Mouse (Mus musculus) cerebellum, postnatal 10 days (tissue): Measurements from ENCODE around the gene Gm6377.
A peak's percentile ranks its signal among the peaks of the same experiment; 100 is the strongest.

Experiments used
- DNase-seq, 2 experiments: peaks; one replicate each; pipeline ENCODE4 v3.0.0; 2021; ENCODE audit warnings: mixed read lengths in 2 of 2

The Gm6377 gene

DNA sequence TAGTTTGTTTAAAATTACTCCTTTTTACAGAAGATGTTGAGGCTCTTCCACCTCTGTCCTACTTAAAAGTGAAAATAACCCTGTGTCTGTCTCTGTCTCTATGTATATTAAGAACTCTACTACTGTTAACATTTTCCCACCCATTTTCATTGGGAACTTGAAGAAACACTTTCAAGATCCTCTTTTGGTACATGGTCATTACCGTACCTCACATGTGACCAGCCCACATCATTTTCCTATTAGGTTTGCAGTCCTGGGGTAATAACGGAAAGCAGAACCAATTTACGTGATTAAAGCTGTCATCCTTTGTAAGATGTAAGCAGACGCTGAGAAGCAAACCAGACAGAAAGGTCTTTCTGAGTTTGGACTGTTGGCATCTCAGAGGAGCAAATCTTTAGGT, at the start of gene Gm6377:
Gm6377 (plus strand) TSS at position 289 of the 400 bp plus-strand sequence.
- no peak for DNase-seq

DNA sequence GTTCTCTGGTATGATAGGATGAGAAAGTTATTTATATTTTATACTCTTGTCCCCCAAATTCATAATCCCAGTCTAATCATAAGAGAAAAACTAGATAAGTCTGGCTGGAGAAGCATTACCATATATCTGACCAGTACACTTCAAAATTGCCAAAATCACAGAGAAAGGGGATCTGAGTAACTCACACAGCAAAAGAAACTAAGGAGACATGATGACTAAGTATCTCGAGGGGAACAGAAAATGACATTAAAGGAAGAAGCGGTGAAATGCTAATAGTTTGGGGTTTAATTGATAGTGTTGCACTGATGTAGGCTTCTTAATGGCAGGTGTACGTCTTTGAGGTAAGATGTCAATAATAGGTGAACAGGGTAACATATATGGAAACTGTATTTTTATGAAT, 49.4 kb upstream of the Gm6377 start:
- no peak for DNase-seq

- DNase-seq: no peak
These were observed 45.3 kb upstream of the Gm6377 start for GRCm38 (mm10) chrX:109151228-109151627.

DNA sequence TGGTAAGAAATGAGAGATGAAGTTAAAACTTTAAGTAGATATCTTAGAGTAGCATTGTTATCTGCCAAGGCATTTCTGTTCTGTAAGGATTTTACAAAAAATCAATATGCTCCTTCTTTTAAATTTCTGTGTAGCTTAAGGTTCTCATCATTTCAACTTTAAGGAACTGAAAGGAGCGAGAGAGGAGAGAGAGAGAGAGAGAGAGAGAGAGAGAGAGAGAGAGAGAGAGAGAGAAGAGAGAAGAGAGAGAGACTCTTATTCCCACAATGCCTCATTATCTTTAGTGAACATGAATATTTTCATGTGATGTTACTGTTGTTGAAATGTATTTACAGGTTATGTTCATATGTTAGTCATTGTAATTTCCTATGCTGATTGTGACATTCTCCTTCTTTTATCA, 36.2 kb upstream of the Gm6377 start:
- DNase-seq: no peak

GRCm38 (mm10) chrX:109160901-109161300, 35.7 kb upstream of the Gm6377 start:
- DNase-seq: no peak

DNA sequence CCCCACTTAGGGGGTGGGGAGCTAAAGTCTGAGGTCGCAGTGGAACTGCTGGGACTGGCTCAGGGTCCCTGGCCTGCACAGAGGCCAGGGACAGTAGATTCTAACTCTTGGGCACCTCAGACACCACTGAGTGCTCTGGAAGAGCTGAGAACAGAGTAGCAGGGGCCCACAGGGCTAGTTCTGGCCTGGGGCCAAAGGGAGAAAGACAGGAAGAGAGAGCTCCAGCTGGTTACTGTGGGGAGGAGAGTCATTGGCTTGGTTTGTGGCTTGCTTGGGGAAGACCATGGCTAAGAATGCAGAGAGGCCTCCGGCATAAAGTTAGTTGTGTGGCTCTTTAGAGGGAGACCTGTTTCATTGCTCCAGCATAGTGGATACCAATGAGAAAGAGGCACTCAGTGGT, 21.5 kb upstream of the Gm6377 start:
- DNase-seq: peak; percentile 5 to 14

- DNase-seq: no peak
These were observed 21.1 kb upstream of the Gm6377 start for GRCm38 (mm10) chrX:109175470-109175869.

DNA sequence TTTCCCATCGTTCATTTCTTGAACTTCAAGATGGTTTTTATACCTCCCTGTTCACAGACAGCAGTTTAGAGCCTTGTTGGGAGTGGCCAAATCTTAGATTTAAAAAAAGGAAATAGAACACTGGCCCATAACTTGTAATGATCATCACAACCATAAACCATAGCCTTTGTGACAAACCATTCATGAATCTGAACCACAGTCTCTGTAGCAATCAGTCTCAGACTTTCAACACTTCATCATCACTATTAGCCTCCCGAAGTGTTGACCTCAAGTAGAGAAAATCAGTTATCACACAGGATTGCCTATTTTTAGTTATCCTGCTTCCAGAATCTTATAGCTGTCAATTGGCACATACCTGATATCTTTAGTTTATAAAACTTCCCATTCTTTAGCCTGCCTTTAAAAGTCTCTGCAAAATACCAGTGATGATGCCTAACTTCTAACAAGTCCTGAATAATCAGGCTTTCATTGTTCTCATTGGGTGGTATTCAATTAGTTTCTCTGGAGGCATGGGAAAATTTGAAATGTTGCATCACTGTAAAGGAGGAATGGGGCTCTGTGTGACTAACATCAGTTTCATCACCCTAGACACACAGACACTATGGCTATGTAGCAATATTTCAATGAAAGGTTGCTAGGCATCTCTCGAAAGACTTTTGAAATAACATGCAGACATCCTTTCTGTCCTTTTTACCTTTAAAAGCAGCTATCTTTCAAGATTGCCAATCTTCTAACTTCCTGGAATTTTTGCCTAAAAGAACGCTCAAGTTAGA, 11.7 kb upstream of the Gm6377 start:
- no peak for DNase-seq

GRCm38 (mm10) chrX:109189607-109190006, 6.9 kb upstream of the Gm6377 start:
- no peak for DNase-seq

GRCm38 (mm10) chrX:109190969-109191368, 5.6 kb upstream of the Gm6377 start:
- DNase-seq: no peak

- DNase-seq: no peak
These were observed 5.1 kb upstream of the Gm6377 start for GRCm38 (mm10) chrX:109191436-109191835.

DNA sequence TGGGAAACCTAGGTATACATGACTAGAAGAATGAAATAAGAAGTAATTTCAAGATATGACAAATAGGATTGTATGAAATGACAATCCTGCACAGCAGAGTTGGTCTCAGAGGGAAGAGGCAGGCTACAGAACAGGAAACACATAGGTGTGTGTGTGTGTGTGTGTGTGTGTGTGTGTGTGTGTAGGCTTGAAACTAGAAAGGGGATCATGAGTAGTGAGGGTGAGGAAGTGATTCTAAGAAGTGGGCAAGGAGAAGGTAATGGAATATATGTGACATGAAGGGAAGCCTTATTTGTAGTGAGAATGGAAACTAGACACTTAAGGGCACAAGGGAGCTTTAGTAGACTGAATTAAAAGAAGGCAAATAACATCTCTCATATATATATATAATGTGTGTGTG, 11.3 kb downstream of the Gm6377 start:
- no peak for DNase-seq

- no peak for DNase-seq
These were observed 32.2 kb downstream of the Gm6377 start for GRCm38 (mm10) chrX:109228720-109229119.

DNA sequence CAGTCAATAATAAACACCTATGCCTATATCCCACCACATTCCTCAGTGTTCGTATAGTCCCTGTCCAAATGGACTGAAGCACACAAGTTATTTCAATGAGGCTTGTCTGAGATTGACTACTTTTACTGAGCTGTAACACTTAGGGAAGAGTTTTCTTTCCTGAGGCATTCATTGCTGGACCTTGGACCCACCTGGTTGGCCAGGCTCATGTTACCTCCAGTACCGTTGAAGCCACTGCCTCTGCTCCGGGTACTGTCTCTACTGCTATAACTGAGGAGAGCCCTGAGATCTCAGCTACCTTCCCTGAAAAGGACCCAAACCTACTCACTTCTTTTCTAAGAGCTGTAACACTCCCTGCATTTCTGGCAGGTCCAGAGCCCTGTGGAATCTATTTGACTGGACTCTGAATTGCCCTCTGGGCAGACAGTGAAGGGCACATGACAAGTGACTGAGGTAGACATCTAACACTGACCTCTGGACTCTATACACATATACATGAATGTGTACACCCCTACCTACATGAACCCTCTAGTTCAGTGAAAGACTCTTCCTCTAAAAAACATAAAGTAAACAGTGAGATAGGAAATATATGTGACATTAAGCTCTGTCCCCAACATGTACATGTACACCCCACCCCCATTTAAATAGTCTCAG, 39.0 kb downstream of the Gm6377 start:
- no peak for DNase-seq

- DNase-seq: peak in 1 of 2 experiments; percentile 15
These were observed 41.6 kb downstream of the Gm6377 start for GRCm38 (mm10) chrX:109238163-109238562.
